Mouse (Mus musculus) bone marrow macrophage, adult 2 months (primary cell): Measurements from ENCODE around the gene Mdc1.

Source experiments
- CTCF ChIP-seq: IDR thresholded peaks from 2 replicates; pipeline ENCODE4 v1.5.1; 2012; ENCODE audit warnings: low read depth, mild to moderate bottlenecking, low read length, moderate library complexity
- POLR2A ChIP-seq: IDR thresholded peaks from 2 replicates; pipeline ENCODE4 v1.6.1; 2012; ENCODE audit warnings: mild to moderate bottlenecking, low read depth, low read length, borderline replicate concordance

GRCm38 (mm10) chr17:35803858-35804399 is 37.4 kb upstream of the Mdc1 start:
- TF ChIP-seq CTCF: no peak
- TF ChIP-seq POLR2A: no peak
